Mouse (Mus musculus): ENCODE data around the gene Gm20388. TPM values are rescaled to one million over a fixed set of nuclear protein-coding genes. Genes with fewer than 3 reads are reported as not detected.

Gene Gm20388
- polyA plus RNA-seq, 1 experiment: 18.7 TPM

DNA sequence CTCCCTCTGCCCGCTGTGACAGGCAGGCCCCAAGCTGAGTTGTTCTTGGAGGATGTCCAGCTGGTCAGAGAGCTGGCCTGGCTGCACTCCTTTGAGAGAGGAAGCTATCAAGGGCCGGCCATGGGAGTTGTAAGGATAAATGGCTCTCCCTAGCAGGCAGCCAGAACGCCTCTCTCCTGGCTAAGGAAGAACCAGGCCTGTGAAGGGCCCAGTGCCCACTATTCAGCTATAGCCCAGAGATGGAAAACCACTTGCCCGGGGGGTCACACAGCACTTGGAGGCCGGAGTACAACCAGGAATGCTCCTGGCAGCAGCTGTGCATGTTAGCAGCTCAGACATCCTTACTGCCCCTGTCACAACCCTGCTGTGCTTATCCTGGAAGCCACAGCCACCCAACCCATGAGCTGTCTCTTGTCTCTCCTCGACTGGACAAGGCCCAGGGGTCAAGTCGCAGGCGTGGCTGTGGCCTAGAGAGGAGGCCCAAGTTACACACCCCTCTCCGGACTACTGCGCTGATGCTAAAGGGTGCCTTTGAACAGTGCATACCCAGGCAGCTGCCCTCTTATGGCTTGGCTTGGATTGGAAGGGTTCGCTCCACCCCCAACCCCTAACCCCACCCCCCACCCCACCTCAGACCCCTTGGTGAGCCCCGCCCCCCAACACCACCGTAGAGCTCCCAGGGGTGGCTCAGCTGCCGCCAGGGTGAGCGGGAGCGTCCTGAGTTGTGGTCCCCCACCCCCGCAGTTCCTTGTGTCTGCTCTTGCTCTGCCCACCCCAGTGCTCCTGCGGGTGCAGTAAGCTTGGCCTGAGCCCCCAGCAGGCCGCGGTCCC is 593.8 kb downstream of the Gm20388 start:
- Histone ChIP-seq H3K4me1 (ENCODE audit: control insufficient read depth, insufficient read depth, low read length) (peaks cover 74% of the 10 kb centered on the region), H3K27me3 (ENCODE audit: control insufficient read depth, insufficient read depth, low read length) (no peaks in the 10 kb centered on the region), H3K4me3 (replicated peaks; ENCODE audit: insufficient read depth, low read depth, low read length) (no peak overlapping the region), H3K27ac (ENCODE audit: insufficient read depth, low read length) (peak overlapping the region; percentile 80)
- TF ChIP-seq CTCF (IDR thresholded peaks at IDR 0.05; ENCODE audit: borderline replicate concordance, insufficient read depth, low read depth, low read length) (no peak), POLR2A (IDR thresholded peaks at IDR 0.05; ENCODE audit: borderline replicate concordance, insufficient read depth, low read length) (no peak)
- peak; percentile 83 to 87 for DNase-seq
- 9% methylated on average over 20 of the region's 20 CpGs for WGBS

DNA sequence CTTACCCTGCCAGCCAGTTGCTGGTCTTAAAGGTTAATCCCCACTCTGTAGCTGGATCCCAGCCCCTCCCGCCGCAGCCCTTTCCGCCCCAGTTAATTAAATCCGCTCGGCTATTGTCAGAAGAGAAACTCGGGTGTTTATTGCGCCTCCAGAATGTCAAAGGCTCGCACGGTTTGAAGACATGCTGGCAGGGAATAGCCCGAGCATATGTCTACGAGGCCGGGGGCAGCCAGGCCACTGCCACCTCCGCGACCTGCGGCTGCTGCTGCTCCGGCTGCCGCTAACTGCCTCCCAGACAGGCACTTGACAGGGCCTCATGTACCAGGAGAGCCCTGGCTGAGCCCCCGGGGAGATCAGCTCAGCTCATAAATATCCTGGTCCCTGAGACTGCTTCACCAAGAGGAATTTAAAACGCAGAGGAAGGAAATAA is 594.5 kb downstream of the Gm20388 start:
- WGBS: 2% methylated on average over 19 of the region's 19 CpGs
- DNase-seq: peak; percentile 86 to 91
- H3K4me1 ChIP-seq (ENCODE audit: control insufficient read depth, insufficient read depth, low read length): peaks cover 75% of the 10 kb centered on the region
- TF ChIP-seq POLR2A (IDR thresholded peaks at IDR 0.05; ENCODE audit: borderline replicate concordance, insufficient read depth, low read length) (no peak), CTCF (IDR thresholded peaks at IDR 0.05; ENCODE audit: borderline replicate concordance, insufficient read depth, low read depth, low read length) (no peak)
- H3K27me3 ChIP-seq (ENCODE audit: control insufficient read depth, insufficient read depth, low read length): no peaks in the 10 kb centered on the region
- H3K27ac ChIP-seq (ENCODE audit: insufficient read depth, low read length): peak overlapping the region; percentile 60
- H3K4me3 ChIP-seq (replicated peaks; ENCODE audit: insufficient read depth, low read depth, low read length): peak overlapping the region; percentile 9

DNA sequence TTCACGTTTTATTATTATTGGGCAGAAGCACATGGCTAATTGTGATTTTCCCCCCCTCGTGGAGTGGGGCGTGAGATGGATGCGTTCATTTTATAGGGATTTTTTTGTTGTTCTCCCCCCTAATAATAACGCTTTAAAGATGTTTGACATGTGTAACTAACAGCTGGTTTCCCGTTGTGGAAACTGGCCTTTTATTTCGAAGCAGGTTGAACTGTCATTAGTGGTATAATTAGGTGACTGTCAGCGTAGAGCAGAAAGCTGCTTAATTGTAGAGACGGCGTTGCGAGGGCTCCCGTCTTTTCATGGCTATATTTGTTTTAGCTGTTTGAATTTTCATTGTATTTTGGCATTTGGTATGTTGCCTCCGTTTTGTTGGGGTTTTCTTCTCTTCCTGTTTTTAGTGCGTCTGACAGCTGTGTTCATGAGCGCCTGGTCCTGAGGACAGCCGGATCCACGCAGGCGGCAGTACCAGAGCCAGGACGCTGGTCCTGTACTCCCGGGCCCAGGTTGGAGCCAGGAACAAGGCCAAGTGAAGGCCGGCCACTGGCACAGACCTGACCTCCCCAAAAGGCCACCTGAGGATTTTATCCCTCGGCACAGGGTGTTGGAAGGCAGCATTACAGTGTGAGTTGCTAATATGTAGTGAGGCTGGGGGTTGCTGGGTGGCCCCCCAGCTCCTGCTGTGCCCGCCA is 595.1 kb downstream of the Gm20388 start:
- no peaks in the 10 kb centered on the region for H3K27me3 ChIP-seq (ENCODE audit: control insufficient read depth, insufficient read depth, low read length)
- peaks cover 73% of the 10 kb centered on the region for H3K4me1 ChIP-seq (ENCODE audit: control insufficient read depth, insufficient read depth, low read length)
- H3K27ac ChIP-seq (ENCODE audit: insufficient read depth, low read length): peak overlapping the region; percentile 60
- H3K4me3 ChIP-seq (replicated peaks; ENCODE audit: insufficient read depth, low read depth, low read length): peak overlapping the region; percentile 9
- WGBS: 24% methylated on average over 23 of the region's 23 CpGs
- TF ChIP-seq POLR2A (IDR thresholded peaks at IDR 0.05; ENCODE audit: borderline replicate concordance, insufficient read depth, low read length): no peak
- no peak for TF ChIP-seq CTCF (IDR thresholded peaks at IDR 0.05; ENCODE audit: borderline replicate concordance, insufficient read depth, low read depth, low read length)
- peak; percentile 57 to 64 for DNase-seq

DNA sequence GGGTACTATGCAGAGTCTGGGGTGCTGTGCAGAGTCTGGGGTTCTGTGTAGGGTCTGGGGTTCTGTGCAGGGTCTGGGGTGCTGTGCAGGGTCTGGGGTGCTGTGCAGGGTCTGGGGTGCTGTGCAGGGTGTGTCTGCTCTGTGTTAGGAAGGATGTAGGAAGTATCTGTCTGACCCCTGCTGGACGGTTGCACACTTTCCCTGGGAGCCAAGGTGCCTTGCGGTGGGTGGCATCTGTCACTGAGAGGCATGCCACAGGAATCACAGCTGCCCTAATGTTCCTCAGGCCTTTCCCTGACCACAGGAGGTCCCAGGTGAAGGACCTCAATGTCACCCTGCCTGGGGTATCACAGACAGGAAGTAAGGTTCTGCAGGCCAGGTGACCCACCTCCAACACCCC is 595.9 kb downstream of the Gm20388 start:
- Histone ChIP-seq H3K4me3 (replicated peaks; ENCODE audit: insufficient read depth, low read depth, low read length) (no peak overlapping the region), H3K27ac (ENCODE audit: insufficient read depth, low read length) (no peak overlapping the region), H3K27me3 (ENCODE audit: control insufficient read depth, insufficient read depth, low read length) (no peaks in the 10 kb centered on the region), H3K4me1 (ENCODE audit: control insufficient read depth, insufficient read depth, low read length) (peaks cover 73% of the 10 kb centered on the region)
- 41% methylated on average over 2 of the region's 2 CpGs for WGBS
- no peak for DNase-seq
- TF ChIP-seq POLR2A (IDR thresholded peaks at IDR 0.05; ENCODE audit: borderline replicate concordance, insufficient read depth, low read length) (no peak), CTCF (IDR thresholded peaks at IDR 0.05; ENCODE audit: borderline replicate concordance, insufficient read depth, low read depth, low read length) (peak; percentile 35; the same call in 1 of the 2 replicates)

GRCm38 (mm10) chr8:120507290-120507689 is 596.6 kb downstream of the Gm20388 start:
- Histone ChIP-seq H3K27me3 (ENCODE audit: control insufficient read depth, insufficient read depth, low read length) (no peaks in the 10 kb centered on the region), H3K4me3 (replicated peaks; ENCODE audit: insufficient read depth, low read depth, low read length) (no peak overlapping the region), H3K4me1 (ENCODE audit: control insufficient read depth, insufficient read depth, low read length) (peaks cover 78% of the 10 kb centered on the region), H3K27ac (ENCODE audit: insufficient read depth, low read length) (no peak overlapping the region)
- no peak for DNase-seq
- TF ChIP-seq CTCF (IDR thresholded peaks at IDR 0.05; ENCODE audit: borderline replicate concordance, insufficient read depth, low read depth, low read length) (no peak), POLR2A (IDR thresholded peaks at IDR 0.05; ENCODE audit: borderline replicate concordance, insufficient read depth, low read length) (no peak)
- WGBS: 95% methylated on average over 9 of the region's 9 CpGs

DNA sequence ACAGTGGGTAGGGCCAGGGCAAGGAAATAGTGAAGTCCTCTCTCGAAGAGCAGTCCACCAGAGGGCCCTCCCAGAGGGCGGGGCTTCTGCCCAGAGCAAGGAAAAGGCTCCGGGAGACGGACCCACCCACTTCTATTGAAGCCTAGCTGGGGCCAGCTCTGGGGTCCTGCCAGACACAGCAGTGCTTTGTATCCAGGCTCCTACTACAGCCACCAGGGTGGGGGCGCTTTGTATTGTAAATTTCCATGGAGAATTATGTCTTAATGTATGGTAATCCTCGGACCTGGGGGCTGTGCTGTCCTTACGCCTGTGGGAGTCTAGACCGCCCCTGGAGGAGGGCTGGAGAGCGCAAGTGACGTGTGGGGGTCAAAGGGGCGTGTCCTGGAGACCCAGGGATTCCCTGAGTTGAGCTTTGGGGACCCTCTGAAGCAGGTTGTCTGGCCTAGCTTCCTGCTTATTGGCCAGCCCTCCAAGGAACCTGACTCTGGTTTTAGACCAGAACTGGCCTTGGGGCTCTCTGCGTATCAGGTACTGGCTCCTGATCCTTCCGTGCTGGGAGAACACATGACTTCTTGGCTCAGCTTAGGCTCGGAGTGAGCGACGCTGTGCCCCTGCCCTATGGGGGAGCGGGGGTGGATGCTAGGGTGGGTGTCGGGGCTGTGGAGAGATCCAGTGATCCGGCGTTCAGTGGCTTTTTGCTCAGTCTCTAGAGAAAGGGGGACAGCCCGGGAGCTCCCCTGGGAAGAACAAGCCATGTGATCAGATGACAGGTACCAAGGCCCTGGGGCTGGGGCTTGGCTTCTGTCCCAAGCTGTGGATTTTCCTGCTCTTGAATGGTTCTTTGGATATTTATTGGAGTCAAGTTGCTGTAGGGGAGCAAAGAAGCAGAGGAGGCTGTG is 598.7 kb downstream of the Gm20388 start:
- no peaks in the 10 kb centered on the region for H3K27me3 ChIP-seq (ENCODE audit: control insufficient read depth, insufficient read depth, low read length)

DNA sequence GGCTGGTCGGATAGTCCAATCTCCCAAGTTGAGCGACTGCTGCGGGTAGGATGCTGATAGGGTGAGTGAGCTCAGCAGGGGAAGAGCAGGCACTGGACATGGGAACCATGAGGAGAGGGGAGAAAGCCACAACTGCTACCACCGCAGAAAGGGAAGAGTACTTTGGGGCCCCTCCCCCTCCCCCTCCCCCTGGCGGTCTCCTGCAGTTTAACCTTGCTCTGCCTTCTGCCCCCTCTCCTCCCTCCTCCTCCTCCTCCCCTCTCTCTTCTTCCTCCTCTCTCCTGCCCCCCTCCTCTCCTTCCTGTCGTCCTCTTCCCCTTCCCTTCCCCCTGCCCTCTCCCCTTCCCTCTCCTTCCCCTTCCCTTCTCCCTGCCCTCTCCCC is 599.4 kb downstream of the Gm20388 start:
- H3K4me1 ChIP-seq (ENCODE audit: control insufficient read depth, insufficient read depth, low read length): peaks cover 83% of the 10 kb centered on the region
- WGBS: 31% methylated on average over 5 of the region's 6 CpGs
- TF ChIP-seq POLR2A (IDR thresholded peaks at IDR 0.05; ENCODE audit: borderline replicate concordance, insufficient read depth, low read length) (no peak), CTCF (IDR thresholded peaks at IDR 0.05; ENCODE audit: borderline replicate concordance, insufficient read depth, low read depth, low read length) (no peak)
- DNase-seq: no peak
- no peaks in the 10 kb centered on the region for H3K27me3 ChIP-seq (ENCODE audit: control insufficient read depth, insufficient read depth, low read length)
- no peak overlapping the region for H3K27ac ChIP-seq (ENCODE audit: insufficient read depth, low read length)
- H3K4me3 ChIP-seq (replicated peaks; ENCODE audit: insufficient read depth, low read depth, low read length): no peak overlapping the region

More for the DNA sequence above, 598.7 kb downstream of the Gm20388 start:
- Histone ChIP-seq H3K27ac (ENCODE audit: insufficient read depth, low read length) (no peak overlapping the region), H3K4me3 (replicated peaks; ENCODE audit: insufficient read depth, low read depth, low read length) (no peak overlapping the region), H3K4me1 (ENCODE audit: control insufficient read depth, insufficient read depth, low read length) (peaks cover 84% of the 10 kb centered on the region)
- DNase-seq: peak in 1 of 2 experiments; percentile 55
- no peak for TF ChIP-seq POLR2A (IDR thresholded peaks at IDR 0.05; ENCODE audit: borderline replicate concordance, insufficient read depth, low read length)
- no peak for TF ChIP-seq CTCF (IDR thresholded peaks at IDR 0.05; ENCODE audit: borderline replicate concordance, insufficient read depth, low read depth, low read length)
- 29% methylated on average over 21 of the region's 21 CpGs for WGBS
